Mouse (Mus musculus): ENCODE results near the gene Tmem161b. TPM values are rescaled to one million over a fixed set of nuclear protein-coding genes. Genes with fewer than 3 reads are reported as not detected.
"Not testable (repeated sequence)": the region's sequence is repeated elsewhere in the genome, so short reads cannot be mapped to it uniquely, and the experiment has no call there.

Tmem161b gene
- polyA plus RNA-seq (2011; ENCODE audit: insufficient read depth, insufficient read length, low read depth, missing spikeins) = 33.5 and 39.5 TPM in 2 replicates

DNA sequence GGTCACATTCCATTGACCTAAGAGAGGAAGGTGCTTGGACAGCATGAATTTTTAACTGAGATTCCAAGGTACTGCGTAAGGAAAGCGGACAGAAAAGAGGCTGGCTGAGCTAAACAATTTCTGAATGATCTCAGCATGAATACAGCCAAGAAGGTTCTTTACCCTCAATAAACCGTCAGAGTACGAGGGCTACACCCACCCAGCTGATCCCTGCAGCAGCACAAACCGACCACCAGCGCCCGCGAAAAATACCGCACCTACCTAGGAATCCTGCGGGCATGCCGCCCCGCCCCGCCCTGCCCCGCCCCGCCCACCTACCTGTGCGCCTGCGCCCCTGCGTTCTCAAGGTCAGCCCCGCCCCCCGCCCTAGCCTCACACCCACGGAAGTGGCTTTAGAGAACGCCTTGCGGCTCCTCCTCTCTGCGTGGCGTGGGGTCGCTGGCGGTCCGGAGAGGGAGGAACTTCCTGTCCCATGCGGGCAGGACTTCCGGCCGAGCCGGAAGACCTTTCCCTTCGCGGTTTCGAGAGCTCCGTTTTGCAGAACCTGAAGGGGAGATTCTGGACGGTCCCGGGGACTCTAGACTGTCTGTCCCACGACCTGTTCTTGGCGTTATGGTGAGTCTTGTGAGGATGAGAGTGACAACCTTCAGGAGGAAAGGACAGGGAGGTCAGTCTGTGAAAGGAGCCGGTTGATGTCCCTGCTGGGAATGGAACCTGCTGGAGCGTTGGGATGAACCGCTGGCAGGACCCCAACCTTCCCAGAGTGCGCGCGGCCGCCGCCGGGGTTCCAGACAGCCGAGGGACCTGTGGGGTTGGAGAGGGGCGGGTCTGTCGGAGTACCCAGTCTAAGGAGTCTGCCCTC, at the start of gene Tmem161b:
TSS of gene Tmem161b (plus strand) at position 477 of the 862 bp plus-strand sequence.
- Histone ChIP-seq H3K27me3 (ENCODE audit: control insufficient read depth, insufficient read depth, low read length, poor library complexity, severe bottlenecking) (no peaks in the 10 kb centered on the region), H3K27ac (ENCODE audit: insufficient read depth, low read length) (peak within 1 kb of the TSS; percentile 67), H3K9ac (ENCODE audit: low read depth, poor library complexity, severe bottlenecking) (peak within 1 kb of the TSS; percentile 80), H3K4me3 (ENCODE audit: low read depth, low read length) (peak within 1 kb of the TSS; percentile 95), H3K4me1 (ENCODE audit: control insufficient read depth, insufficient read depth, low read length) (no peaks in the 10 kb centered on the region), H3K9me3 (replicated peaks; ENCODE audit: control insufficient read depth, insufficient read depth, low read length, poor library complexity, severe bottlenecking) (no peaks in the 10 kb centered on the region), H3K36me3 (ENCODE audit: control insufficient read depth, insufficient read depth, low read length, poor library complexity, severe bottlenecking) (no peaks in the 10 kb centered on the region)
- TF ChIP-seq EP300 (IDR thresholded peaks at IDR 0.05; ENCODE audit: insufficient read depth, low read depth, low read length) (no peak), CTCF (IDR thresholded peaks at IDR 0.05; ENCODE audit: low read depth, low read length) (no peak), POLR2A (IDR thresholded peaks at IDR 0.05; ENCODE audit: insufficient read depth, low read length) (peak; percentile 30)

DNA sequence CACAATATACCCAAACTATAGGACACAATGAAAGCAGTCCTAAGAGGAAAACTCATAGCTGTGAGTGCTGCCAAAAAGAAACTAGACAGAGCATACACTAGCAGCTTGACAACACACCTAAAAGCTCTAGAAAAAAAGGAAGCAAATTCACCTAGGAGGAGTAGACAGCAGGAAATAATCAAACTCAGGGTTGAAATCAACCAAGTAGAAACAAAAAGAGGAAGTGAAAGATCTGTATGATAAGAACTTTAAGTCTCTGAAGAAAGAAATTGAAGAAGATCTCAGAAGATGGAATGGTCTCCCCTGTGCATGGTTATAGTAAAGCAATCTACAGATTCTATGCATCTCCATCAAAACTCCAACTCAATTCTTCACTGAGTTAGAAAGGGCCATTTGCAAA, 36.3 kb upstream of the Tmem161b start:
- H3K4me1 ChIP-seq (ENCODE audit: control insufficient read depth, insufficient read depth, low read length); H3K36me3 ChIP-seq (ENCODE audit: control insufficient read depth, insufficient read depth, low read length, poor library complexity, severe bottlenecking); H3K9me3 ChIP-seq (replicated peaks; ENCODE audit: control insufficient read depth, insufficient read depth, low read length, poor library complexity, severe bottlenecking); H3K9ac ChIP-seq (ENCODE audit: low read depth, poor library complexity, severe bottlenecking); H3K4me3 ChIP-seq (ENCODE audit: low read depth, low read length); H3K27ac ChIP-seq (ENCODE audit: insufficient read depth, low read length); H3K27me3 ChIP-seq (ENCODE audit: control insufficient read depth, insufficient read depth, low read length, poor library complexity, severe bottlenecking): not testable (repeated sequence)

DNA sequence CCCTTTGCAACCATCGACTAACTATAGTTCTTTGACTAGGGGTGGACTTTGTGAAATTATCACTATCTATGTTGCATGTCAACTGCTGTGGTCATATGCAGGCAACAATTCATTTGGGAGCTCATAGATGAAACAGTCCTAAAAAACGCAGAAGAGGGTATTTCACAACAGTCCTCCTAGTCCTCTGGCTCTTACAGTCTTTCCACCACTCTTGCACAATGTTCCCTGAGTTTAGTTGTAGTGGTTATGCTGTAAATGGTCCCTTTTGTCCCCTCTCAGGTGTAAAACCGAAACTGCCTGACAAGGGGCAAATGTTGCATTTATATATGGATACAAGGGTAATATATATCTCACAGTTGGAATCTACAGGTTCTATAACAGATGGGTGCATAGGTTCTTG, 29.4 kb upstream of the Tmem161b start:
- Histone ChIP-seq H3K4me3 (ENCODE audit: low read depth, low read length) (no peak overlapping the region), H3K27me3 (ENCODE audit: control insufficient read depth, insufficient read depth, low read length, poor library complexity, severe bottlenecking) (no peaks in the 10 kb centered on the region), H3K27ac (ENCODE audit: insufficient read depth, low read length) (no peak overlapping the region), H3K4me1 (ENCODE audit: control insufficient read depth, insufficient read depth, low read length) (no peaks in the 10 kb centered on the region), H3K36me3 (ENCODE audit: control insufficient read depth, insufficient read depth, low read length, poor library complexity, severe bottlenecking) (no peaks in the 10 kb centered on the region), H3K9ac (ENCODE audit: low read depth, poor library complexity, severe bottlenecking) (no peak overlapping the region), H3K9me3 (replicated peaks; ENCODE audit: control insufficient read depth, insufficient read depth, low read length, poor library complexity, severe bottlenecking) (no peaks in the 10 kb centered on the region)
- no peak for TF ChIP-seq EP300 (IDR thresholded peaks at IDR 0.05; ENCODE audit: insufficient read depth, low read depth, low read length)
- TF ChIP-seq CTCF (IDR thresholded peaks at IDR 0.05; ENCODE audit: low read depth, low read length) = no peak
- no peak for TF ChIP-seq POLR2A (IDR thresholded peaks at IDR 0.05; ENCODE audit: insufficient read depth, low read length)

DNA sequence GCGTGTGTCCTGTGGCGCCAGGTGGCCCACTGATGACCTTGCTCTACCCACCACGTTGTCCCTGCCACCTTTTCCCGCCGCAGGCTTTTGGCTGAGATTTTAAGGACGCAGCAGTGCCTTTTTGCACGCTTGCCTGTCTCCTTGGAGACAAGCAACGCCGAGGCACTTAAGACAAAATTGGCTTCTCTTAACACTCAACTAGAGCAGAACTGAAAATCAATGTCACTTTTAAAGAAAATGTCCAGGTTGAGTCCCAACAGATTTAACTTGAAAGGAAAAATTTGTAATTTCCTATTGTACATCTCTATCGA, 541 bp downstream of the Tmem161b start:
- no peak overlapping the region for H3K27ac ChIP-seq (ENCODE audit: insufficient read depth, low read length)

DNA sequence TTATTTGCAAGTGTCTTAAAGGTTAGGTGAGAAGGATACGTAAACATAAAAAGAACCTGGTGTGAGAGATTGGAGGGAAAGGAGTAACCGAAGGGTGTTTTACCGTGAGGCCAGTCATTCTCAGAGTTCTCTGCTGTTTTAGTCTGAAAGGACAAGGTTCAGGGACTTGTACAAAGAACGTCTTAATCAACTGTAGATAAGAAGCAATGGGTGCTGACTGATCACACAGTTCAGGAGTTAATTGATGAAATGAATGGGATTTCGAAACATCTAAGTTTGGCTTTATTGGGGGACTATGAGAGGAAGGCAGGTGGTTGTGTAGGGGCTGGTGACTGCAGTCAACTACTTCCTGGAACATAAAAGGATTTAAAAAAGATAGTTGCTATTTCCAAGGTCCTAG, 922 bp downstream of the Tmem161b start:
- peak overlapping the region; percentile 80 for H3K9ac ChIP-seq (ENCODE audit: low read depth, poor library complexity, severe bottlenecking)
- TF ChIP-seq EP300 (IDR thresholded peaks at IDR 0.05; ENCODE audit: insufficient read depth, low read depth, low read length) = no peak
- no peak for TF ChIP-seq POLR2A (IDR thresholded peaks at IDR 0.05; ENCODE audit: insufficient read depth, low read length)
- TF ChIP-seq CTCF (IDR thresholded peaks at IDR 0.05; ENCODE audit: low read depth, low read length) = no peak
- H3K4me1 ChIP-seq (ENCODE audit: control insufficient read depth, insufficient read depth, low read length) = no peaks in the 10 kb centered on the region
- no peaks in the 10 kb centered on the region for H3K36me3 ChIP-seq (ENCODE audit: control insufficient read depth, insufficient read depth, low read length, poor library complexity, severe bottlenecking)
- no peak overlapping the region; the same call in 1 of the 2 replicates for H3K4me3 ChIP-seq (ENCODE audit: low read depth, low read length)
- no peaks in the 10 kb centered on the region for H3K9me3 ChIP-seq (replicated peaks; ENCODE audit: control insufficient read depth, insufficient read depth, low read length, poor library complexity, severe bottlenecking)
- no peak overlapping the region for H3K27ac ChIP-seq (ENCODE audit: insufficient read depth, low read length)
- H3K27me3 ChIP-seq (ENCODE audit: control insufficient read depth, insufficient read depth, low read length, poor library complexity, severe bottlenecking) = no peaks in the 10 kb centered on the region

More for the DNA sequence above, 541 bp downstream of the Tmem161b start:
- Histone ChIP-seq H3K4me1 (ENCODE audit: control insufficient read depth, insufficient read depth, low read length) (no peaks in the 10 kb centered on the region), H3K27me3 (ENCODE audit: control insufficient read depth, insufficient read depth, low read length, poor library complexity, severe bottlenecking) (no peaks in the 10 kb centered on the region), H3K9ac (ENCODE audit: low read depth, poor library complexity, severe bottlenecking) (peak overlapping the region; percentile 80), H3K36me3 (ENCODE audit: control insufficient read depth, insufficient read depth, low read length, poor library complexity, severe bottlenecking) (no peaks in the 10 kb centered on the region), H3K9me3 (replicated peaks; ENCODE audit: control insufficient read depth, insufficient read depth, low read length, poor library complexity, severe bottlenecking) (no peaks in the 10 kb centered on the region), H3K4me3 (ENCODE audit: low read depth, low read length) (peak overlapping the region; percentile 95)
- no peak for TF ChIP-seq CTCF (IDR thresholded peaks at IDR 0.05; ENCODE audit: low read depth, low read length)
- TF ChIP-seq EP300 (IDR thresholded peaks at IDR 0.05; ENCODE audit: insufficient read depth, low read depth, low read length) = no peak
- no peak for TF ChIP-seq POLR2A (IDR thresholded peaks at IDR 0.05; ENCODE audit: insufficient read depth, low read length)

DNA sequence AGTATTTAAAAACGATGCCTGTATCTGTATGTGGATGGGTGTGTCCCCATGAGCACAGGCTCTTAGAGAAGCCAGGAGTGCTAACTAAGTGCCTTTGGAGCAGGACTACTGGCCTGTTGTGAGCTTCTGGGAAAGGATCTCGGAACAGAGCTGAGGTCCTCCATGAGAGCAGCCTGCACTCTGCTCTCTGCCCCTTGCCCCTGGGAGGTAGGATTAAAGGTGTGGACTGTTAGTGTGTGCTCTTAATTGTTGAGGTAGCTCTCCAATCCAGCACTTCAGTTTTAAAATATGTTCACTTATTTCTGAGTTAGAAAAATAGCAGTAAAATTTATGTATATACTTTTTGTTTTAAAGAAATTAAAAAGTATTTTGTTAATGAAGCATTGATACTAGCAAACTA, 11.9 kb downstream of the Tmem161b start:
- no peaks in the 10 kb centered on the region for H3K4me1 ChIP-seq (ENCODE audit: control insufficient read depth, insufficient read depth, low read length)
- no peak overlapping the region for H3K4me3 ChIP-seq (ENCODE audit: low read depth, low read length)
- TF ChIP-seq EP300 (IDR thresholded peaks at IDR 0.05; ENCODE audit: insufficient read depth, low read depth, low read length) = no peak
- TF ChIP-seq POLR2A (IDR thresholded peaks at IDR 0.05; ENCODE audit: insufficient read depth, low read length) = no peak
- TF ChIP-seq CTCF (IDR thresholded peaks at IDR 0.05; ENCODE audit: low read depth, low read length) = no peak
- H3K36me3 ChIP-seq (ENCODE audit: control insufficient read depth, insufficient read depth, low read length, poor library complexity, severe bottlenecking) = peaks cover 6% of the 10 kb centered on the region
- H3K27me3 ChIP-seq (ENCODE audit: control insufficient read depth, insufficient read depth, low read length, poor library complexity, severe bottlenecking) = no peaks in the 10 kb centered on the region
- peaks cover 50% of the 10 kb centered on the region for H3K9me3 ChIP-seq (replicated peaks; ENCODE audit: control insufficient read depth, insufficient read depth, low read length, poor library complexity, severe bottlenecking)
- no peak overlapping the region for H3K27ac ChIP-seq (ENCODE audit: insufficient read depth, low read length)
- no peak overlapping the region for H3K9ac ChIP-seq (ENCODE audit: low read depth, poor library complexity, severe bottlenecking)

All from ES-Bruce4 (cell line).